Mouse (Mus musculus): ENCODE data around the gene Sox8. TPM values are rescaled to one million over a fixed set of nuclear protein-coding genes. Genes with fewer than 3 reads are reported as not detected.

Sox8 gene
- polyA plus RNA-seq, 1 experiment = 0.83 TPM

GRCm38 (mm10) chr17:25519511-25519910 lies 51.0 kb downstream of the Sox8 start:
- no peaks in the 10 kb centered on the region for H3K36me3 ChIP-seq (ENCODE audit: control insufficient read depth, insufficient read depth, low read length)
- H3K27me3 ChIP-seq (ENCODE audit: control insufficient read depth, insufficient read depth, low read length) = no peaks in the 10 kb centered on the region
- 85% methylated on average over 5 of the region's 5 CpGs for WGBS
- no peak for DNase-seq (ENCODE audit: low read depth in 1 of 2, low spot score in 2 of 2)
- no peak overlapping the region for H3K27ac ChIP-seq (ENCODE audit: insufficient read depth, low read length)
- no peak overlapping the region for H3K4me3 ChIP-seq (ENCODE audit: extremely low read depth, insufficient read depth, insufficient read length)
- no peaks in the 10 kb centered on the region for H3K4me1 ChIP-seq (ENCODE audit: control insufficient read depth, insufficient read depth, insufficient read length)
- TF ChIP-seq POLR2A (IDR thresholded peaks at IDR 0.05; ENCODE audit: low read depth, low read length) (no peak), CTCF (IDR thresholded peaks at IDR 0.05; ENCODE audit: extremely low read depth, insufficient read depth, insufficient read length, insufficient replicate concordance) (no peak)

GRCm38 (mm10) chr17:25518144-25518543 lies 52.3 kb downstream of the Sox8 start:
- no peaks in the 10 kb centered on the region for H3K36me3 ChIP-seq (ENCODE audit: control insufficient read depth, insufficient read depth, low read length)
- no peak for TF ChIP-seq POLR2A (IDR thresholded peaks at IDR 0.05; ENCODE audit: low read depth, low read length)
- TF ChIP-seq CTCF (IDR thresholded peaks at IDR 0.05; ENCODE audit: extremely low read depth, insufficient read depth, insufficient read length, insufficient replicate concordance) = no peak
- no peak for DNase-seq (ENCODE audit: low read depth in 1 of 2, low spot score in 2 of 2)
- H3K27ac ChIP-seq (ENCODE audit: insufficient read depth, low read length) = no peak overlapping the region
- H3K4me1 ChIP-seq (ENCODE audit: control insufficient read depth, insufficient read depth, insufficient read length) = no peaks in the 10 kb centered on the region
- no peaks in the 10 kb centered on the region for H3K27me3 ChIP-seq (ENCODE audit: control insufficient read depth, insufficient read depth, low read length)
- WGBS = 89% methylated on average over 17 of the region's 17 CpGs
- H3K4me3 ChIP-seq (ENCODE audit: extremely low read depth, insufficient read depth, insufficient read length) = no peak overlapping the region

DNA sequence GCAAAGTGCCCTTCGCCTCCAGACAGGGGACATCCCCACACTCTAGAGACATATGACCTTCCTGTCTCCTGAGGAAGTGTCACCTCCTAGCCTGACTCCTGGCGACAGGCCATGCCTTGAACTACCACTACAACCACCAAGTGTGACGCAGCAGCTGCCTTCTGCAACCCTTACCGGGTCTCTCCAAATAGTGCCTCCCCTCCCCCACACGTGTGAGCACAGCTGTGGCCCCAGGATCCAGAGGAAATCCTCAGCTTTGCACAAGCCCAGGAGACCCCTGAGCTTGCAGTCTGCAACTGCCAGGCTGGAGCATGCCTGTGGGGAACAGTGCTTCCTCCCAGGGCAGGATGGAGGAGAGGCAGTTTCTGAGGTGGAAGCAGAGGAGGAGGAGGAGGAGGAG lies 54.2 kb downstream of the Sox8 start:
- H3K27me3 ChIP-seq (ENCODE audit: control insufficient read depth, insufficient read depth, low read length) = no peaks in the 10 kb centered on the region
- TF ChIP-seq POLR2A (IDR thresholded peaks at IDR 0.05; ENCODE audit: low read depth, low read length) (no peak), CTCF (IDR thresholded peaks at IDR 0.05; ENCODE audit: extremely low read depth, insufficient read depth, insufficient read length, insufficient replicate concordance) (no peak)
- WGBS = 13% methylated on average over 5 of the region's 5 CpGs

More for the DNA sequence above, 54.2 kb downstream of the Sox8 start:
- H3K4me3 ChIP-seq (ENCODE audit: extremely low read depth, insufficient read depth, insufficient read length) = no peak overlapping the region
- no peak for DNase-seq (ENCODE audit: low read depth in 1 of 2, low spot score in 2 of 2)
- no peaks in the 10 kb centered on the region for H3K4me1 ChIP-seq (ENCODE audit: control insufficient read depth, insufficient read depth, insufficient read length)
- no peaks in the 10 kb centered on the region for H3K36me3 ChIP-seq (ENCODE audit: control insufficient read depth, insufficient read depth, low read length)
- H3K27ac ChIP-seq (ENCODE audit: insufficient read depth, low read length) = no peak overlapping the region

Other genes with a start within 250 kb of the Sox8 start
- gene Tpsab1, start 225.1 kb downstream of the Sox8 start, polyA plus RNA-seq (2012; rRNA removed) = 0.11 TPM in 1 of 2 replicates, not detected in the other
- gene Tpsb2, start 204.4 kb downstream of the Sox8 start, polyA plus RNA-seq (2012; rRNA removed) = 1.2 and 1.6 TPM in 2 replicates
- 0.09 TPM in 1 of 2 replicates, not detected in the other for gene Tpsg1, start 201.4 kb downstream of the Sox8 start, polyA plus RNA-seq (2012; rRNA removed)
- gene Cacna1h, start 136.9 kb downstream of the Sox8 start, polyA plus RNA-seq (2012; rRNA removed) = 11.6 and 14.4 TPM in 2 replicates
- gene Tekt4, start 116.1 kb downstream of the Sox8 start, polyA plus RNA-seq (2012; rRNA removed) = 0.06 TPM in 1 of 2 replicates, not detected in the other
- not detected in 2 replicates for gene Sstr5, start 73.4 kb downstream of the Sox8 start, polyA plus RNA-seq (2012; rRNA removed)
- 13.1 and 15.6 TPM in 2 replicates for gene Lmf1, start 8.4 kb upstream of the Sox8 start, polyA plus RNA-seq (2012; rRNA removed)
- gene Gng13, start 146.5 kb upstream of the Sox8 start, polyA plus RNA-seq (2012; rRNA removed) = 0.16 TPM in 1 of 2 replicates, not detected in the other
- 10.6 and 13.0 TPM in 2 replicates for gene Chtf18, start 156.7 kb upstream of the Sox8 start, polyA plus RNA-seq (2012; rRNA removed)
- 25.9 and 37.9 TPM in 2 replicates for gene Rpusd1, start 157.0 kb upstream of the Sox8 start, polyA plus RNA-seq (2012; rRNA removed)
- 0.09 and 0.13 TPM in 2 replicates for gene Mslnl, start 165.4 kb upstream of the Sox8 start, polyA plus RNA-seq (2012; rRNA removed)
- gene Msln, start 183.7 kb upstream of the Sox8 start, polyA plus RNA-seq (2012; rRNA removed) = 3.1 and 6.8 TPM in 2 replicates
- 18.6 and 20.7 TPM in 2 replicates for gene Narfl, start 203.1 kb upstream of the Sox8 start, polyA plus RNA-seq (2012; rRNA removed)
- gene Haghl, start 215.0 kb upstream of the Sox8 start, polyA plus RNA-seq (2012; rRNA removed) = 37.9 and 49.4 TPM in 2 replicates
- 0.08 TPM in 1 of 2 replicates, not detected in the other for gene Ccdc78, start 215.9 kb upstream of the Sox8 start, polyA plus RNA-seq (2012; rRNA removed)
- gene Fam173a, start 222.2 kb upstream of the Sox8 start, polyA plus RNA-seq (2012; rRNA removed) = 96.7 and 113 TPM in 2 replicates
- 1.1 TPM in 1 of 2 replicates, not detected in the other for gene AC134908.4, start 225.0 kb upstream of the Sox8 start, polyA plus RNA-seq (2012; rRNA removed)
- 37.6 and 61.5 TPM in 2 replicates for gene Metrn, start 226.4 kb upstream of the Sox8 start, polyA plus RNA-seq (2012; rRNA removed)
- gene Fbxl16, start 238.4 kb upstream of the Sox8 start, polyA plus RNA-seq (2012; rRNA removed) = 1.2 and 1.4 TPM in 2 replicates

Measured in spleen, adult 2 months (tissue).